Mouse (Mus musculus): ENCODE data around the gene Dpp4. TPM values are rescaled to one million over a fixed set of nuclear protein-coding genes. Genes with fewer than 3 reads are reported as not detected.

The Dpp4 gene
- polyA plus RNA-seq (2015; fragmentation: Nextera tagmentation; extraction: Ambion mirVana): 2.7 and 4.5 TPM in 2 replicates

DNA sequence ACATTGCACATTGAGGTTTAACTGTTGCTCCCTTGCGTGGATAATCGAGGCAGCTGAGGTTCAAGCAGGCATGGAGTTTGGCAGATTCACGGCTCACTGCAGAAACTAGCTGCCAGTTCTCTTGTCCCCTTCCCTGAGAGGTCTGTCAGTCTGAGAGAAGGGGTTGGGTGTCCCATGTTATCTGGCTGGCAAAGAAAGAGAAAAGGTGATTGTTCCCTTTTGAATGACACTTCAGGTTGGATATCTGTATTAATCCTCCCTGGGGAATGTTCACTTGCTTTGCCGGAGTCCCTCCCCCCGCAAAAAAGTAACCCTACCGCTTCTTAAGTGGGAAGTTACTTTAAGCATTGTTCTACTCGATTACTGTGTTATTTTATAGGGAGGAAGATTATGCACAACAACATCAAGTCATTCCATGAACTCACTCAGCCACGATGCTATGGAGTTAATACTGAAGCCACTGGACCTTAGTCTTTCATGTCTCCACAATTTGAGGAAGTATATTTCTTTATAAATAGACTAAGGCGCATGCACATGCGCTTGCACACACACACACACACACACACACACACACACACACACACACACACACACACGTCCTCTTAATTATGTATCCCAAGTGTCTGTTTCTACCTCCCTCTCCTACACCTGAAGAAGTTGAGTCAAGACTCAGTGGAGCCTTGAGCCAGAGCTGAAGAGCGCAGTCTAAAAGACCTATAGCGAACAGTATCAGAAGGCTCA, at the start of gene Dpp4:
Gene Dpp4 (minus strand): TSS at position 151 of the 741 bp plus-strand sequence.

Other genes starting within 250 kb of the Dpp4 start
- not detected in 2 replicates for gene Gcg, start 71.4 kb upstream of the Dpp4 start, polyA plus RNA-seq (2015; fragmentation: Nextera tagmentation; extraction: Ambion mirVana)
- 0.89 and 1.9 TPM in 2 replicates for gene Fap, start 161.8 kb upstream of the Dpp4 start, polyA plus RNA-seq (2015; fragmentation: Nextera tagmentation; extraction: Ambion mirVana)
- gene Ifih1, start 234.0 kb upstream of the Dpp4 start, polyA plus RNA-seq (2015; fragmentation: Nextera tagmentation; extraction: Ambion mirVana): 2.0 and 2.1 TPM in 2 replicates